Comparison of ENCODE assay signal across 19 mouse cellular contexts in genomic region chr4:111350615-111351525, GRCm38 (mm10).
A peak's percentile ranks its signal among the peaks of the same experiment; 100 is the strongest.
DNase-seq lines count a peak whose midpoint lies in the region; ATAC-seq and TF ChIP-seq lines count a peak whose summit lies in the region.
"Had no signal": no experiment of that assay in that cellular context is flagged by ENCODE, and none has a peak within 500 bp of the region (broad histone marks: within the 10 kb centered on the region; RNA-seq: fewer than 3 reads in every experiment).

No protein-coding gene starts in this region.

- no peaks in the 10 kb centered on the region for H3K9me3 ChIP-seq in lung, embryonic 16.5 days (ENCODE audit: control insufficient read depth, low read length)
- no peaks in the 10 kb centered on the region for H3K9me3 ChIP-seq in limb, embryonic 10.5 days (replicated peaks)
- H3K9me3 ChIP-seq: heart, embryonic 15.5 days; midbrain, embryonic 10.5 days had no signal

- H3K36me3 ChIP-seq in lung, embryonic 16.5 days (ENCODE audit: control insufficient read depth, insufficient read depth, low read length) = no peaks in the 10 kb centered on the region
- H3K36me3 ChIP-seq in limb, embryonic 10.5 days = no peaks in the 10 kb centered on the region
- H3K36me3 ChIP-seq: heart, embryonic 15.5 days; midbrain, embryonic 10.5 days had no signal

- H3K4me1 ChIP-seq in lung, embryonic 16.5 days (replicated peaks; ENCODE audit: control insufficient read depth, insufficient read depth, low read length) = no peaks in the 10 kb centered on the region
- H3K4me1 ChIP-seq in limb, embryonic 10.5 days = peaks cover 35% of the 10 kb centered on the region
- no peaks in the 10 kb centered on the region for H3K4me1 ChIP-seq in cerebellum, adult 2 months (ENCODE audit: control insufficient read depth, insufficient read depth, low read length)

- H3K4me3 ChIP-seq in lung, embryonic 16.5 days (ENCODE audit: low read length) = no peak overlapping the region
- no peak overlapping the region for H3K4me3 ChIP-seq in limb, embryonic 10.5 days
- H3K4me3 ChIP-seq in cerebellum, adult 2 months (replicated peaks; ENCODE audit: insufficient read depth, low read depth, low read length) = no peak overlapping the region
- H3K4me3 ChIP-seq: heart, adult 2 months; heart, embryonic 15.5 days; midbrain, embryonic 10.5 days had no signal

- WGBS in lung, embryonic 16.5 days = 53% methylated on average over 6 of the region's 6 CpGs
- 56% methylated on average over 6 of the region's 6 CpGs for WGBS in limb, embryonic 10.5 days
- WGBS in cerebellum, adult 2 months = 45% methylated on average over 6 of the region's 6 CpGs

- no peak for TF ChIP-seq CTCF in cerebellum, adult 2 months (IDR thresholded peaks at IDR 0.05; ENCODE audit: borderline replicate concordance, insufficient read depth, low read depth, low read length)

- no peak for TF ChIP-seq POLR2A in cerebellum, adult 2 months (IDR thresholded peaks at IDR 0.05; ENCODE audit: borderline replicate concordance, insufficient read depth, low read length)

- H3K27me3 ChIP-seq in lung, embryonic 16.5 days (ENCODE audit: control insufficient read depth, insufficient read depth, low read depth, low read length) = no peaks in the 10 kb centered on the region
- H3K27me3 ChIP-seq in limb, embryonic 10.5 days (ENCODE audit: low read depth, poor library complexity, severe bottlenecking) = no peaks in the 10 kb centered on the region
- H3K27me3 ChIP-seq in cerebellum, adult 2 months (ENCODE audit: control insufficient read depth, insufficient read depth, low read length) = no peaks in the 10 kb centered on the region
- H3K27me3 ChIP-seq: heart, embryonic 15.5 days had no signal

- ATAC-seq in lung, embryonic 16.5 days (ENCODE audit: low read depth) = 0 out of 2 replicates have a peak, but pooled peaks have one; percentile 31
- ATAC-seq: activated CD4-positive, CD25-positive, alpha-beta regulatory T cell, adult 4 months; intestine, embryonic 16.5 days had no signal

- no peak overlapping the region for H3K9ac ChIP-seq in lung, embryonic 16.5 days (ENCODE audit: low read length)
- H3K9ac ChIP-seq: heart, embryonic 15.5 days had no signal

- H3K4me2 ChIP-seq in lung, embryonic 16.5 days (ENCODE audit: low read depth, low read length) = no peak overlapping the region
- H3K4me2 ChIP-seq: heart, embryonic 15.5 days had no signal

- H3K27ac ChIP-seq in lung, embryonic 16.5 days (ENCODE audit: low read length) = no peak overlapping the region
- H3K27ac ChIP-seq in limb, embryonic 10.5 days = peak overlapping the region; percentile 72
- H3K27ac ChIP-seq in cerebellum, adult 2 months (ENCODE audit: insufficient read depth, low read length) = no peak overlapping the region
- H3K27ac ChIP-seq: heart, adult 2 months; heart, embryonic 15.5 days; kidney, postnatal 0 days; midbrain, embryonic 10.5 days had no signal

- DNase-seq in embryo, embryonic 10.5 days (ENCODE audit: low spot score) = peak; percentile 19
- no peak for DNase-seq in embryo, embryonic 11 days
- no peak for DNase-seq in lung, postnatal 10 days
- DNase-seq in MEL-GATA-1-ER (ENCODE audit: extremely low read depth, low read depth) = peak; percentile 25
- DNase-seq in limb, embryonic 10.5 days (ENCODE audit: low spot score) = no peak
- no peak for DNase-seq in T-cell, adult 2 months (ENCODE audit: low spot score)
- no peak for DNase-seq in cerebellum, adult 2 months
- DNase-seq: cerebellum, adult 9-10 months; gastrocnemius, postnatal 10 days; heart, adult 2 months; lung, adult 2 months; retina, postnatal 1 day; right cerebral cortex, postnatal 4 days had no signal

Comparison
In these comparisons a context has a peak if more than half of its experiments do, and no peak if none do; other contexts are left out.
1. DNase-seq: peak in embryo, embryonic 10.5 days (single experiment) and MEL-GATA-1-ER (single experiment); none in embryo, embryonic 11 days (single experiment), lung, postnatal 10 days (single experiment), limb, embryonic 10.5 days (single experiment), T-cell, adult 2 months (single experiment) and cerebellum, adult 2 months (0 of 2).